Mouse (Mus musculus): ENCODE data around the gene Map6d1.
A peak's percentile ranks its signal among the peaks of the same experiment; 100 is the strongest.

The Map6d1 gene

DNA sequence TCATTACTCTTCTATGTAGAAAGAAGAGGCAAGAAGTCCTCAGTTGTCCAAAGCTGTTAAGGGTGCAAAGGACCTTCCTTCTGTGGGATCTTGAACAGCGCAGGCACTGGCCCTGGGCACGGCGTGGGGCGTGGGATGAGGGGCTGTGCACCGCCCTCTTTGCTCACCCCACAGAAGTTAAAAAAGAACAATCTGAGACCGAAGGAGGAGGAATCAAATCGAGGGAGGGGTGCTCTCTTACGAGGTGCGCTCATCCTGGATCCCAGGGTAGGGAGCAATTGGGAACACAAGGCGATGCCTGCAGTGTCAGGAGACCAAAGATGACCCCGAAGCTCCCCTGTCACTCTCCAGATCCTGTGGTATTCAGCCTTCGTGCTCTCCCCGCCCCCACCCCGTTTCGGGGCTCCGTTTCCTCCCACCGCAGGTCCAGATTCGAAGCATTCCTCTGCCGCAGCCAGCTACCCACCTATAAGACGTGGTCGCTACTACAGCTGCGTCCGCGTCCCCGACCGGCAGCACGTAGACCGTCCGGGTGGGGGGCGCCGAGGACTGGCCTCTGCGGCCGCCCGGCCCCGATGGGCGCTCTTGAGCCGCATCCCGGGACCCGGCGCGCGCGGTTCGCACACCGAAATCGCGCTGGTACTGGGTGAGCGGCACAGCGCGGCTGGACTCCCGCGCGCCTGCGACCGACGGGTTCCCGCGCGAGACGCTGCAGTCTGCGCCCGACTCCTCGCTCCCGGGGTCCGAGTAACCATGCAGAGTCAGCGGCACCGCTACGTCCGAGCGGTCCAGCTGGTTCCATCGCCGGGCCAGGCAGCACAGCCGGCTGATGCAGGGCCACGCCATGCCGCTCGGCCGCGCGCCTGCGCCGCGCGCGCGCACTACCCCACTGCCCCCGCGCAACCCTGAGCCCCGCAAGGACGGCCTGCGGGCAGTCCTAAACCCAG lies at the start of gene Map6d1:
Gene Map6d1 (minus strand): TSS at position 891 of the 947 bp plus-strand sequence.
- peak; percentile 34 for DNase-seq

DNA sequence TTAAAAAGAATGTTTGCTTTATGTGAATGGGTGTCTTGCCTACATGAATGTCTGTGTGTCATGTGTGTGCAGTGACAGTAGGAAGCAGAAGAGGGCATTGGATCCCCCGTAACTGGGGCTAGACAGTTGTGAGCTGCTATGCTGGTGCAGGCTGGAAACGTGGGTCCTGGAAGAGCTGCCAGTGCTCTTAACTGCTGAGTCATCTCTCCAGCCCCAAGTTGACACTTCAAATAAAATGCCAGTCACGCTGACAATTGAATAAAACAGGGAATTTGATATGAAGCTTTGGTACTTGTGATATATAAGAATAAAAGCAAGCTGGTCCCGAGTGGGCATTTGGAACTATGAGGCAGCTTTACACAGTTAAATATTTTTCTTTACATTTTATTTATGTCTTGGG lies 39.1 kb upstream of the Map6d1 start:
- DNase-seq, result no peak

DNA sequence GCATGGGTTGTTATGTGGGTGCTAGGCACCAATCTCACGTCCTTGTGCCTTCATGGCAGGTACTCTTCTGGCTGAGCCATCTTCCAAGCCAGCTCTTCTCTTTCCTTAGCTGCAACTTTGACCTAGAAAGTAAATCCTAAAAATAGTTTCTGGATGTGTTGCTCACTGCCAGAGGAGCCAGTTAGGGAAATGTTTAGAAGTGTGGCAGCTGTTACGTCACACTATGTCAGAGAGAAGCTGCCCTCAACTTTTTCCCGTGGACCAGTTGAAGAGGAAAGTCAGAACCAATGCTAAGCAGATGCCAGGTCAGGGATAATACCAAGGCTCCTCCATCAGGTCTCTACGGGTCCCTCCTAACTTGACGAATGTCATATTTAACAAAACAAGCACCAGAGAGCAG lies 38.2 kb upstream of the Map6d1 start:
- DNase-seq, result no peak

DNA sequence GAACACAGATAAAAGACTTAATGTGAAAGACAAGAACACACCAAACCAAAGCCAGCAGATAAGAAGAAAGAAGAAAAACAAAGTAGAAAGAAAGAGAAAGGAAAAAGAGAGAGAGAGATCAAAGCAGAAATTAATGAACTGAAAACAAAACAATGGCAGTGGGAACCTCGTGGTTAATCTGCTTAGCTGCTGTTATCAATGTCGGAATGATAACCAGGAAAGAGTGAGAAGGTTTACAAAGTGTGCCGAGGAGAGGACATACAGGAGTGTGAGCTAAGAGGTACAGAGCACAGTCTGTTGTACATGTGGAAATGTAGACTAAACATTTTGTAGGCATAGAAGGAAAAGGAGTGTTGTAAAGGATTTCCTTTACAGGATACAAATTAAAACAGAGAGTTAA lies 31.8 kb upstream of the Map6d1 start:
- no peak for DNase-seq

DNA sequence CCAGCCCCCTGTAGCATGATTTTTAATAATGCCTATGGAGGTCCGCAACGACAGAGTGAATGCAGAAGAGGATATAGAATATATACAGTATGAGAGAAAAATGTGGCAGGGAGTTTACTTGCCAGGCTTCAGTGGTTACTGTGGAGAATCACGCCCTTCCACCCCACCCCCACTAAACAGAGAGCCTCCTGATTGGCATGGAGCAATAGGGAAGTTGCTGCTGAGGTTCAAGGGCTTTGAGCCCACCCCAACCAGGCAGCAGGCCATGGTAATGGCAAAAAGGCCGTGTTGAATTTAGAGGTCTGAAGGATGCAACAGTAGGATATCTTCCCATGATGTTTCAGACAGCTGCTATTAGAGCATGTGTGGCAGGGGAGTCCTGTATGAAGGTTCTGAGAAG lies 30.2 kb upstream of the Map6d1 start:
- DNase-seq, result no peak

DNA sequence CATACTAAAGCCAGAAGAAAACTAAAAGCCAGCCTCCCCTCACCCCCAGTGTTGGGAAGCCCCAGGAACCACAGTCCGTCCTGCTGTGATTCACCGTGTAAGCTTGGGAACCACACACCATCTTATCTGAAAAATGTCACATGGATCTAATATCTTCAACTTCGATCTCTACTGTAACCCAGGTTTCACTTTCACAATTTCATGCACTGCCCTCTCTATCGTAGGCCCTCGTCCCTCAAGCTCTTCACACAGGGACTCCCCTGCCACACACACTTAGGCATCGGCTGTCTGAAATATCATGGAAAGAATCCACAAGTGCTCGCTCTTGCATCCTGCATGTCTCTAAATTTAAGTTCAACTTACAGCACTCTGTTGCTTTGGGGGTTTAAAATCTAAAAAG lies 23.9 kb upstream of the Map6d1 start:
- no peak for DNase-seq

DNA sequence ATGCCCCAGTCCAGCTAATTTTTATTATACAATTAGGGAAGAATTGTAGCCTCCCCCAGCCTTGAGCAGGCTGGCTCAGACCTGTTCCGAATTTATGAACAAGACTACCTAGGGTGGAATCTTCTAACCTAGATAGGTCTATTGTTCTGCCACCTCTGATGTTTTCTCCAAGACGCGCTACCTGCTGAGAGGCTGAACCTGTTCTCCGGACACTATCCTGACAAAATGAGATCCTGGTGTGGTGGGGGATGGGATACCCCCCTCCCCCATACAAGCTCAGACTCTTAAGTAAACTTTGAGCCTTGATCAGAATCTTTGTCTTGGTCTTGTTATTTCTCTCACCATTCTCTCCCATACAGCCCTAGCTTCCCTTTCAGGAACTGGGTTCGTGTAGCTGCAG lies 16.8 kb upstream of the Map6d1 start:
- DNase-seq, result no peak

DNA sequence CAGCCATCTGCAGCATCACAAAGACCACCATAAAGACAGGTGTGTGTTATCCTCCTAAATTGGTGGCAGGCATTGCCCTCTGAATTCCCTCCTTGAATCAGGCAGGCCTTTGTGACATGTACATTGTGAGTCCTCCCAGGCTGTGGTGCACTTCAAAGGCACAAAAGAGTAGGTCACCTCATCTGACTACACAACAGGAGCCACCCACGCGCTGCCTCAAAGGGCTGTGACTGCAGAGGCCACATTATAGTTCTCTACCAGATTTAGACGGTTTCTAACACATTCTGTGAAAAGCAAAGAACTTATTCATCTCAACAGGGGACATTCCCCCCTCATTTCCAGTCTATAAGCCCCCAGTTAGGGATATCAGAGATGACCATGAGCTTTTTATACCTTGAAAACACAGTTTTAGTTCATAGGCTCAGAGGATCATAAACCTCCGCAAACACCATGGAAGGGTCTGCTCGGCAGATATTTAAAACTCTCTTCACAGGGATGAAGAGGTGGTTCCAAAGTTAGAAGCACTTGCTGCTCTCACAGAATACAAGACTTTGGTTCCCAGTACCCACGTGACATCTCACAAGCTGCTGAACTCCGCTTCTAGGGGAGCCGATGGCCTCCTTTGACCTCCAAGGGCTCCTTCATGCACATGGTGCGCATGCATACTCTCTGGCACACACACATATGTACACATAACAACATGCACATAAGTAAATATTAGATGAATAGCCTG lies 7.5 kb upstream of the Map6d1 start:
- no peak for DNase-seq

DNA sequence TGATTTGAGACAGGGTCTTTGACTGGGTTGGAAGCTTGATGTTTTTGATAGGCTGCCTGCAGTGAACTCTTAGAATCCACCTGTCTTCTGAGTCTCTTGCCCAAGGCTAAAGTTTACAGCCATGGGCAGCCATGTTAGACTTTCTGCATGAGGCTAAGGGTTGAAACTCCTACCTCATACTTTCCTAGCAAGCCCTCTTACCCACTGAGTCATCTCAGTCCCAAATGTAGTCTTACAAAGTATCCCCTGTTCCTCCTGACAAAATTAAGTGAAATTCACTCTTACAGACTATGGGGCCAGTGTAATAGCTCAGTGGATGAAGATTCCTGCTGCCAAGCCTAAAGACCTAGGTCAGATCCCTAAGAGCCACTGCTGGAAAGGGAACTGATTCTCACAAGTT lies 5.9 kb upstream of the Map6d1 start:
- no peak for DNase-seq

DNA sequence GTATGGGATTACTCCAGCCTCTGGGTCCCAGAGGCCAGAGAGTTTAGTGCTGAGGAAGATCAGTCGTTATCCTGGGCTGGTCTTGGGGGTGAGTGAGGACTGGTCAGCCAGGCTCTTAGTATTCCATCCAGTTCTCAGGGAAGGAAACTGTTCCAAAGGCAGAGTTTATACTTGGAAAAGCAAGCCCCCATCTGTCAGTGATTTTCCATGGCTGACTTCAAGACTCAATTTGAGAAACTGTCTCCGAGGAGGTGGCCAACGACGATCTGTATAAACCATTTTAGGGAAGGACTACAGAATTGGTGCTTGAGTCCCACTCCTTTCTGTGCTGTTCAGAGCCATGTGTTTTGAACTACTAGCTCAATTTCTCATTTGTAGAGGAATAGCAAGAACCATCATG lies 2.5 kb downstream of the Map6d1 start:
- no peak for DNase-seq

DNA sequence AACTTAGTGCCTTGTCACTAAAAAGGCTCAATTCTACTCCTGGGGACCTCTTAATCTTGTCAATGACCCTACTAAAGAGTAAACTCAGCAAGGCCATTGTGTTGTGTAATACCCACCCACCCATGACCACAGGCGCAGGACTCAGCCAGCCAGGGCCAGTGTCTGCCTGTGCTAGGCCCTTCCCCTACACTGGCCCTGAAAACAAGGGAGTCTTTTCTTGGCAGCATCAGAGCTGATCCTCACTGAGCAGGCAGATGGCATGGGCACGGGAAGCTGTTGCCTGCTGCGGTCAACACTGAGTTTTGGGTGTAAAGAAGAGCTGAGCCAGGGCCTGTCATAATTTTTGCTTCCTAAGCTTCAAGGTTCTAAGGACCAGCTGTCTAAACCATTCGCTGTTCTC lies 3.7 kb downstream of the Map6d1 start:
- no peak for DNase-seq

DNA sequence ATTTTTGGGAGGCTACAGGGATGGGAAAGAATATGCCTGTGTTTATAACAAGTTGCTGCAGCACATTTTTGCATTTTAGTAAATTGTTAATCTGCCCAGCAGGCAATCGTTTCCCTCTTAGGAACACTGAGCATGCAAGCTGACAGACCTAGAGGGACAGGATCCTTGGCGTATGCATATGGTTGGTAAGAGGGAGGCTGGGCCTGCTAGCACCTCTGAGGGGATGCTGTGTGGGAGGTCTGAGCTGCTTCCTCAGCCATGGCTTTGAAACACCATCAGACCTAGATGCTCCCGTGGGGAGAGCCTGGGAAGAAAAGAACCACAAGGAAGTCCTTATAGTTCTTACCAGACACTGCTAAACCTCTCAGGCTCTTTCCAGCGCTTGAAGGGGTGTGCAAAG lies 6.8 kb downstream of the Map6d1 start:
- no peak for DNase-seq

DNA sequence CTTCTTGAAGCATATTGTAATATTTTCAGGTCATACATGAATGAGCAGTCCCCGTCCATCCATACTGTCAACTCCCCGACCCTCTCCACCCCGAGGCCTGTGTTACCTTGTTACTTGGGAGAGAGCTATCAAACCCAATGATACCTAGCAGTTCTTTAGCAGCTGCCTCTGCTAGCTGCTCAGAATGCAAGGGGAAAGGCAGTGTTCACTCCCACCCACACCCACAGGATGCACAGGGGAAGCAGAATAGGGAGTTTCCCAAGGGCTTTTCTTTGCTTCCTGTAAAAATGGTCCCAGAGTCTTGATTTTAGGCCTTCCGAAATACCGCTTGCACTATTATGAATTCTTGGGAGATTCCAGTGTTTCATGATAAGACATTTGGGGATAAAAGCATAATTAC lies 13.0 kb downstream of the Map6d1 start:
- DNase-seq, result no peak

DNA sequence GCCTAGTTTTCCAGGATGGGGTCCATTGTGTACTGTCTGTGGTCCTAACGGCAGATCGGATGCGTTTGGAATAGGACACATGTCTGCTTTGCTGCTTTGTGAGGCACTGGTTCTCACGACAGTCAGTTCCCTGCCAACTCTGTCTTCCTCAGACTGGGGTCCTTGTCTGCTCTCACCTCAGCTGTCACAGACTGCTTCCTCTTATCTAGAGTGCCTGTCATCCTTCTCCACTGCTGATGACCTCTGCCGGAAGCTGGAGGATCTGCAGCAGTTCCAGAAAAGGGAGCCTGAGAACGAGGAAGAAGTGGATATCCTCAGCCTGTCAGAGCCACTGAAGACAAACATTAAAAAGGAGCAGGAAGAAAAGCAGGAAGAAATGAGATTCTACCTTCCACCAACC lies 13.7 kb downstream of the Map6d1 start:
- no peak for DNase-seq

DNA sequence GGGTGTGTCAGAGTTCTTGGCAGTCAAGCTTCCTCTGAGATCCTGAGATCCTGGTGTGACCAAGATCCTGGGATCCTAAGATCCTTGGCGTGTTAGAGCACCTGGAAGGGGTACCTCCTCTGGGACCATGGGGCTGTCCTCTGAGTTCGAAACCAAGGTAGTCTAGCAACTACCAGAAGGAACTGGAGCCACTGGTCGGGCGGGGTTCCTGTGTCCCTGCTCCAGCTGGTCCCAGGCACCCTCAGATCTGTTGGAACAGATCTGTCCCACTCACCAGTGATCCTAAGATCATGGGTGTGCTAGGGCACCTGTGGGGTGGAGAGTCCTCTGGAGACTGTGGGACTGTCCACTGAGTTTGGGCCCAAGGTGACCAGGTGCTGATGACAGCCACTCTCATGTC lies 14.5 kb downstream of the Map6d1 start:
- DNase-seq, result no peak

DNA sequence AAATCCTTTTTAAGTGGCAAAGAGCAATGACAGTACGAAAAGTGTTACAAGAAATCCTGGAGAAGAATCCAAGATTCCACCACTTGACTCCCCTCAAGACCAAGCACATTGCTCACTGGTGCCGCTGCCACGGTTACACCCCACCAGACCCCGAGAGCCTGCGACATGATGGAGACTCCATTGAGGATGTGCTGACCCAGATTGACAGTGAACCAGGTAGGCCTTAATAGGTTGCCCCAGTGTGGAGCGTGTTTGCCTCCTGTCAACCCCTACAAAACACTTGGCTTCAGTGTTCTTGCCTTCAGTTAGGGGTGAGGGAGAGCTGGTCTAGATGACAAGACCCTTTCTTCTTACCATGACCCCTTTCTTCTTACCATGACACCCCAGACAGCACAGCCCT lies 18.4 kb downstream of the Map6d1 start:
- DNase-seq, result no peak

DNA sequence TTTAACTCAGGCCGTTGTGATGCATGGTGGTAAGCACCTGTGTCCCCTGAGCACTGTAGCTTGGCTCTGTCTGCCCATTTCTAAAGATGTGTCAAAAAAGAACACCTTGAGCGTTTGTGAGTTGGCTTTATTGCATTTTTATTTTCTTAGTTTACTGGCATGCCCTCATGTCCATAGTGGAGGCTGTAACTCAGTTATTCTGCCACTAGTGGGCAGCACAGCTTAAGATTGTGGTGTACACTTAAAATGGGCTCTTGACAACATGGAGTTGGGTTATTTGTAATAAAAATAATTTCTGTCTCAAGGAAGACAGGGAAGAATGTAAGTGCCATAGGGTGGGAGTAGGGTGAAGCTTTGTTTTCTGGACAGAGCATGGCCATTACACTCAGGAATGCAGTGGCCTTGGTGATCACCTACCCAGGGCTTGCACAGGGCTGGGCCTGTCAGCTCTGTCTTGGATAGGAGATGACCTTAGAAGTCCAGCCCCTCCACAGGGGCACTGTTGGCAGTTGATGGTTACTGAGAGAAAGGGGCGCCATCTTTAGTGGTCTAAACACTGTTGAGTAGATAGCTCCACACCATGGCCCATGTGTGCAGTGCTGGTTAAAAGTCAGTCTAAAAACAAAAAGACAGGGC lies 27.4 kb downstream of the Map6d1 start:
- peak; percentile 55 for DNase-seq

DNA sequence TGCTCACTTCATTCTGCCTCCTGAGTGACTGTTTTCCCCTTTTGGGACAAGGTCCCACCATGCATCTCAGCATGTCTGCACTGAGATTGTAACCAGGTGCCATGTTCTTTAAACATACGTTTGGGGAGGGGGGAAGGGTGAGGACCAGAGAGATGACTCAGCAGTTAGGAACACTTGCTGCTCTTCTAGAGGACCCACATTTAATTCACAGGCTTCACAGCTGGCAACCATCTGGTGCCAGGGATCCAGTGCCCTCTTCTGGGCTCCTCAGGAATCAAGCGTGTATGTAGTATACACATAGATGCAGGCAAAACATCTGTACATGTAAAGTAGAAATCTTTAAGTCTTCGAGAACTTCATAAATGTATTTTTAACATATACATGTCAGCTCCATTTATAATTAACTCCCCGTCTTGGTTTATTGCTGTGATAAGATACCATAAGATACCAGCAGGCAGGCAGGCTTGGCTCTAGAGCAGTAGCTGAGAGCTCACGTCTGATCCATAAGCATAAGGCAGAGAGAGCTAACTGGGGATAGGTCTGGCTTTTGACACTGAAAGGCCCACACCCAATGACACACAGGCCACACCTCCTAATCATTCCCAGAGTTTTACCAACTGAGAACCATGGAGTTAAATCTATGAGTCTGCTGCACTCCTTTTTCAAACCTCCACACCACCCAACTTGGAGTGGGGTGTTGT lies 41.5 kb downstream of the Map6d1 start:
- DNase-seq, result no peak

DNA sequence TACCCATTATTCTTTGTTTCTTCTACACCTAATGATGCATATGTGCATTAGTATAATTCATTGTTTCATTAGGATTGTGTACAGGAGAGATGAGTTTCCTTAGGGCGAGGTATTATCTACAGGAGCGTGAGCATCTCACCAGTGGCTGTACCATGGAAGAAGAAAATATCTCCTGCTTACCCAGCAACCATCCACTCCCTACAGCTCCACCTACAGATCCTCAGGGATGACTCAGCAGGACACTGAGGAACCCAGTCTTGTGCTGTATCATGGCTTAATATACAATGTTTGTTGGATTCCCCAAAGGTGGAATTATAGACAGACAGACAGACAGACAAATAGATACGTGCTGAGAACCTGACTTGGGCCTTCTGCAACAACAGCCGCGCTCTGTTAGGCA lies 44.2 kb downstream of the Map6d1 start:
- no peak for DNase-seq

DNA sequence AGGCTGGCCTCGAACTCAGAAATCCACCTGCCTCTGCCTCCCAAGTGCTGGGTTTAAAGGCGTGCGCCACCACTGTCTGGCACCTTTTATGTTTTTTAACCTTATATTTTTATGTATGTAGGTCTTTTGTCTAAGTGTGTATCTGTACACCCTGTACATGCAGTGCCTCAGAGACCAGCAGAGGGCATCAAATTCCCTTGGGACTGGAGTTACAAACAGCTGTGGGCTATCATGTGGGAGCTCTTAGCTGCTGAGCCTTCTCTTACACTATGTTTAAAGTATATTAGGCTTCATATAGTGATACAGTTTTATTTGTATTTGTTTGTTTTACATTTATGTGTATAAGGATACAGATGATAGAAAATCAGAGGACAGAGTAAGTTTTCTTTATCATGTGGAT lies 45.6 kb downstream of the Map6d1 start:
- DNase-seq, result no peak

DNA sequence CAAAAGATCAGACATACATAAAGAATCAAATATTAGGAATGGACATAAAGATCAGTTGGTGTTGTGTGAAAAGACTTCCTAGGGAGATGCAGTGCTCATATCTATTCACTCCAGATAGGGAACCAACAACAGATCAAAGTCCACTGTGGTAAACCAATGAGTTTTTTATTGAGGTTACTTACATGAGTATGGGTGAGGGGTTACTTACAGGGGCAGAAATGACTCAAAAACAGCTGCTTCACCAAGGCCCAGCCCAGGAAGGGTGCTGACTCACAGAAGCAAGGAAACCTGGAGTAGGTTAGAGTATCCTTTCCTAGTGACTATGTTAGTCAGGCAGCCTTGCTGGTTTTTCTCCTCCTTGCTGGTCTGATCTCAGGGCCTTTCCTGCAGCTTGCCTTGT lies 49.1 kb downstream of the Map6d1 start:
- no peak for DNase-seq

DNA sequence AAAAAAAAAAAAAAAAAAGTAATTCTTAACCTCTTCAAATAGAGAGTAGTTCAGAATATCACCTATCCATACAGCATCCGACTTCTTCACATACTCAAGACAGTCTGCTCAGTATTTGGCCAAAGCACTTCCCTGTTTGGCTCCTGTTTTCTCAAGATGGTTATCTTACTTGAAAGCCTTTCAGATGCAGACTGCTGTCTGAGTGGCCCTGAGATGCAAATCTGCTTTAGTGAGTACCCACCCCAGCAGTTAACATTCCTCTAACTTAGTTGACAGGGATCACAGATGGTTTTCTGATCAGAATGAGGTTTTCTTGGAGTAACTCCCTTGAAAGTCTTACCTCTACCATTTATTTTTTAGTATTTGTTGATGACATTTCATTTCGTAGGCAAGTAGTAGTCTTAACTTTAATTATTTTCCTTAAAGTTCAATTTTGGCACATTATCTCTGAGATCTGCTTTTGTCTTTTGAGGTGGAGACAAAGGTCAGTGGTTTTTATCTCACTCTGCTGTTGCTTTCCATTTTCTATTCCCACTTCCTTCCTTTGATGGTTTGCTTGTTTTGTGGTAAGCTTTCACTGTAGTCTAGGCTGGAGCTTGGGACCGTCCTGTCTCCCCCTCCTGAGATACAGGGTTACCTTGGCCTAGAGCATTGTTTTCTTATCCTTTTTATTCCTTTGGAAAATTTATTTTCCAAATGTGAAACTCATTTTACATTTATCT lies 49.8 kb downstream of the Map6d1 start:
- DNase-seq, result no peak

DNA sequence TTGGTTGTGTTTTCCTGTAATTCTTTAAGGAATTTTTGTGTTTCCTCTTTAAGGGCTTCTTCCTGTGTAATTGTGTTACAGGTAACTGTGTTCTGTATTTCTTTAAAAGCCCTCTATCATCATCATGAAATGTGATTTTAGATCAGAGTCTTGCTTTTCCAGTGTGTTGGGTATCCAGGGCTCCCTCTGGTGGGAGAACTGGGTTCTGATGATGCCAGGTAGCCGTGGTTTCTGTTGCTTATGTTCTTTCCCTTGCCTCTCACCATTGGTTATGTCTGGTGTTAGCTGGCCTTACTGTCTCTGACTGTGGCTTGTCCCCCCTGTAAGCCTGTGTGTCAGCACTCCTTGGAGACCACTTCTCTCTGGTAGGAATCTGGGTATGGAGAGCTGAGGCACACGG lies 55.8 kb downstream of the Map6d1 start:
- DNase-seq, result peak; percentile 18
